Mouse (Mus musculus): ENCODE results near the gene Gltpd2. TPM values are rescaled to one million over a fixed set of nuclear protein-coding genes. Genes with fewer than 3 reads are reported as not detected.
"Not testable (repeated sequence)": the region's sequence is repeated elsewhere in the genome, so short reads cannot be mapped to it uniquely, and the experiment has no call there.

Gene Gltpd2
- polyA plus RNA-seq, 1 experiment from 2014 or later: 30.8 TPM

GRCm38 (mm10) chr11:70523306-70523989 is 4.5 kb downstream of the Gltpd2 start:
- DNase-seq: peak; percentile 54
- H3K4me1 ChIP-seq (ENCODE audit: insufficient read depth): peaks cover 14% of the 10 kb centered on the region
- not testable (repeated sequence) for H3K9ac ChIP-seq (replicated peaks); ATAC-seq; H3K27me3 ChIP-seq (ENCODE audit: insufficient read depth, low read length); H3K9me3 ChIP-seq (ENCODE audit: low read length); H3K4me2 ChIP-seq (ENCODE audit: low read depth, low read length); H3K4me3 ChIP-seq (ENCODE audit: low read depth, low read length)
- peak; percentile 19 for TF ChIP-seq CTCF (IDR thresholded peaks at IDR 0.05; ENCODE audit: low read depth)
- H3K27ac ChIP-seq (ENCODE audit: low read depth): 0 out of 2 replicates have a peak overlapping the region, but pooled peaks have one; percentile 13
- 74% methylated on average over 8 of the region's 8 CpGs for WGBS (ENCODE audit: insufficient replicate concordance)
- peaks cover 12% of the 10 kb centered on the region for H3K36me3 ChIP-seq (replicated peaks; ENCODE audit: insufficient read depth, low read length)

GRCm38 (mm10) chr11:70524782-70525181 is 5.8 kb downstream of the Gltpd2 start:
- H3K9ac ChIP-seq (replicated peaks): peak overlapping the region; percentile 22; the same call in 1 of the 2 replicates
- no peaks in the 10 kb centered on the region for H3K9me3 ChIP-seq (ENCODE audit: low read length)
- TF ChIP-seq CTCF (IDR thresholded peaks at IDR 0.05; ENCODE audit: low read depth): no peak
- TF ChIP-seq EP300 (IDR thresholded peaks at IDR 0.05; ENCODE audit: low read depth): no peak
- H3K4me2 ChIP-seq (ENCODE audit: low read depth, low read length): peak overlapping the region; percentile 80
- H3K4me3 ChIP-seq (ENCODE audit: low read depth, low read length): peak overlapping the region; percentile 86
- H3K4me1 ChIP-seq (ENCODE audit: insufficient read depth): peaks cover 8% of the 10 kb centered on the region
- ATAC-seq: peak; percentile 56
- DNase-seq: no peak
- H3K27ac ChIP-seq (ENCODE audit: low read depth): peak overlapping the region; percentile 75
- 1% methylated on average over 8 of the region's 8 CpGs for WGBS (ENCODE audit: insufficient replicate concordance)
- no peaks in the 10 kb centered on the region for H3K27me3 ChIP-seq (ENCODE audit: insufficient read depth, low read length)
- H3K36me3 ChIP-seq (replicated peaks; ENCODE audit: insufficient read depth, low read length): peaks cover 12% of the 10 kb centered on the region

- DNase-seq (peak; percentile 89), ATAC-seq (peak; percentile 95)
- WGBS (ENCODE audit: insufficient replicate concordance): under 1% methylated on average over 25 of the region's 26 CpGs
- Histone ChIP-seq H3K4me2 (ENCODE audit: low read depth, low read length) (peak within 1 kb of the TSS; percentile 80), H3K9ac (replicated peaks) (peak within 1 kb of the TSS; percentile 76), H3K36me3 (replicated peaks; ENCODE audit: insufficient read depth, low read length) (peaks cover 12% of the 10 kb centered on the region), H3K4me1 (ENCODE audit: insufficient read depth) (peaks cover 6% of the 10 kb centered on the region), H3K27ac (ENCODE audit: low read depth) (peak within 1 kb of the TSS; percentile 75), H3K4me3 (ENCODE audit: low read depth, low read length) (peak within 1 kb of the TSS; percentile 86), H3K27me3 (ENCODE audit: insufficient read depth, low read length) (no peaks in the 10 kb centered on the region), H3K9me3 (ENCODE audit: low read length) (no peaks in the 10 kb centered on the region)
- TF ChIP-seq EP300 (IDR thresholded peaks at IDR 0.05; ENCODE audit: low read depth): peak; percentile 66
- no peak for TF ChIP-seq CTCF (IDR thresholded peaks at IDR 0.05; ENCODE audit: low read depth)
Observed at GRCm38 (mm10) chr11:70525184-70525678, 6.2 kb downstream of the Gltpd2 start, which contains the start of gene Psmb6. Gene Psmb6 (plus strand): TSS chr11:70525367.

GRCm38 (mm10) chr11:70525726-70526125 is 6.7 kb downstream of the Gltpd2 start:
- Histone ChIP-seq H3K4me3 (ENCODE audit: low read depth, low read length) (peak overlapping the region; percentile 86), H3K4me1 (ENCODE audit: insufficient read depth) (peaks cover 6% of the 10 kb centered on the region), H3K4me2 (ENCODE audit: low read depth, low read length) (peak overlapping the region; percentile 80), H3K27me3 (ENCODE audit: insufficient read depth, low read length) (no peaks in the 10 kb centered on the region), H3K27ac (ENCODE audit: low read depth) (0 out of 2 replicates have a peak overlapping the region, but pooled peaks have one; percentile 55), H3K9me3 (ENCODE audit: low read length) (no peaks in the 10 kb centered on the region), H3K36me3 (replicated peaks; ENCODE audit: insufficient read depth, low read length) (peaks cover 12% of the 10 kb centered on the region), H3K9ac (replicated peaks) (peak overlapping the region; percentile 76)
- TF ChIP-seq EP300 (IDR thresholded peaks at IDR 0.05; ENCODE audit: low read depth) (no peak), CTCF (IDR thresholded peaks at IDR 0.05; ENCODE audit: low read depth) (no peak)
- DNase-seq (no peak), ATAC-seq (peak; percentile 38)
- WGBS (ENCODE audit: insufficient replicate concordance): 3% methylated on average over 12 of the region's 12 CpGs

GRCm38 (mm10) chr11:70526211-70526610 is 7.2 kb downstream of the Gltpd2 start:
- no peaks in the 10 kb centered on the region for H3K9me3 ChIP-seq (ENCODE audit: low read length)
- ATAC-seq (no peak), DNase-seq (no peak)
- TF ChIP-seq CTCF (IDR thresholded peaks at IDR 0.05; ENCODE audit: low read depth) (no peak), EP300 (IDR thresholded peaks at IDR 0.05; ENCODE audit: low read depth) (no peak)
- no peaks in the 10 kb centered on the region for H3K27me3 ChIP-seq (ENCODE audit: insufficient read depth, low read length)
- H3K27ac ChIP-seq (ENCODE audit: low read depth): no peak overlapping the region
- peak overlapping the region; percentile 76; the same call in 1 of the 2 replicates for H3K9ac ChIP-seq (replicated peaks)
- peak overlapping the region; percentile 80 for H3K4me2 ChIP-seq (ENCODE audit: low read depth, low read length)
- WGBS (ENCODE audit: insufficient replicate concordance): 87% methylated on average over 12 of the region's 12 CpGs
- peaks cover 12% of the 10 kb centered on the region for H3K36me3 ChIP-seq (replicated peaks; ENCODE audit: insufficient read depth, low read length)
- H3K4me3 ChIP-seq (ENCODE audit: low read depth, low read length): peak overlapping the region; percentile 86
- H3K4me1 ChIP-seq (ENCODE audit: insufficient read depth): peaks cover 6% of the 10 kb centered on the region

GRCm38 (mm10) chr11:70528610-70529009 is 9.6 kb downstream of the Gltpd2 start:
- H3K4me3 ChIP-seq (ENCODE audit: low read depth, low read length): no peak overlapping the region
- H3K9me3 ChIP-seq (ENCODE audit: low read length): no peaks in the 10 kb centered on the region
- H3K27me3 ChIP-seq (ENCODE audit: insufficient read depth, low read length): no peaks in the 10 kb centered on the region
- 75% methylated on average over 7 of the region's 7 CpGs for WGBS (ENCODE audit: insufficient replicate concordance)
- DNase-seq (no peak), ATAC-seq (no peak)
- H3K9ac ChIP-seq (replicated peaks): no peak overlapping the region
- H3K36me3 ChIP-seq (replicated peaks; ENCODE audit: insufficient read depth, low read length): peaks cover 12% of the 10 kb centered on the region
- no peak overlapping the region for H3K27ac ChIP-seq (ENCODE audit: low read depth)
- H3K4me1 ChIP-seq (ENCODE audit: insufficient read depth): peaks cover 6% of the 10 kb centered on the region
- no peak overlapping the region for H3K4me2 ChIP-seq (ENCODE audit: low read depth, low read length)
- TF ChIP-seq CTCF (IDR thresholded peaks at IDR 0.05; ENCODE audit: low read depth): no peak
- TF ChIP-seq EP300 (IDR thresholded peaks at IDR 0.05; ENCODE audit: low read depth): no peak

Data from liver, postnatal 0 days (tissue).